Mouse (Mus musculus) kidney, postnatal 14 days (tissue): ENCODE results near the gene Farp1.

Source experiments
- DNase-seq: peaks from one replicate; pipeline ENCODE4 v3.0.0; 2022; ENCODE audit warnings: mixed read lengths

Farp1 gene

DNA sequence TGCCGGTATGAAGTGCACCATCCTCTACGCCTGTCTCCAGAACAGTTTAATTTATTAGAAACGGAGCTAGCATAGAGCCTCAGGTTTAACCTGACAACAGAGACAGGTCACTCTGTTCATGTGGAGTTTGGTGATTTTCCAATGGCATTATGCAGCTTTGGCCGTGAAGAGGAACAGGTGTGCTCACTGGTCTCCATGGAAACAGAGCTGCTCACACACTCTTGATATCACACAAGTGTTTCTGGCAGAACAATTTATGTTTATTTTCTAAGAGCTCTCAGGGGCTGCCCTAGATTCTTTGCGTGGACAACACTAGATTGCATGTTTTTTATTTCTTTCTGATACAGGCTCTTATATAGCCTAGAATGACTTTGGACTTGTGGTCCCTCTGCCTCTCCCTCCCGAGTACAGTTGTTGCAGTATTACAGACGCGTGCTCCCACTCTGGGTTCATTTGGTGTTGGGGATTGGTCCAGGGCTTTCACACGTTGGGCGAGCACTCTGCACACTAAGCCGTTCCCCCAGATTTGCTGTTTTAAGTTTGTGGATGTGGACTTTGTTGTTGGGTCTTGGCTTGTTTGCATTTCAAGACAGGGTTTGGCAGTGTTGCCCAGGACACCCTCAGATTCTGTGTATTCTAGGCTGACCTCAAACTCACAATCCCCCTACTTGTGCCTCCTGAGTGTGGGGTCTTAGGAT lies 113.2 kb downstream of the Farp1 start:
- DNase-seq: no peak

- no peak for DNase-seq
Observed at GRCm38 (mm10) chr14:121149984-121150383, 115.0 kb downstream of the Farp1 start.

DNA sequence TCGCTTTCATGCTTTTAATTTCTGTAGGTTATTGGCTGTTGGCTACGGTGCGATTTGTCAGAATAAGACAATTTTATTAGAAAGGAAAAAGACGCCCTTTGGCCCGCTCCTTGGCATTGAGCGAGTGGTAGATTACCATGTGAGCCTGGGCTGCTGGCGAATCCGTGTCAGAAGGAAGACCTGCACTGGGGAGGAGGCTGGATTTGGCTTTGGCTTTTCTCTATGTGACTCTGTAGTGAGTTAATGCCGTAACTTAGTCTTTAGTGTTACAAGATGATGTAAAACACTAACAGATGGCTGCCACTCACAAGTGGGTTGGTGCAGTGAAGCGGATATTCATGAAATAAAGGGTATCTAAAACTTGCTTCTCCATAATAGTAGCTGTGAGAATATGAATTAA lies 116.8 kb downstream of the Farp1 start:
- DNase-seq: no peak

GRCm38 (mm10) chr14:121152771-121153170 lies 117.8 kb downstream of the Farp1 start:
- peak; percentile 56 for DNase-seq

DNA sequence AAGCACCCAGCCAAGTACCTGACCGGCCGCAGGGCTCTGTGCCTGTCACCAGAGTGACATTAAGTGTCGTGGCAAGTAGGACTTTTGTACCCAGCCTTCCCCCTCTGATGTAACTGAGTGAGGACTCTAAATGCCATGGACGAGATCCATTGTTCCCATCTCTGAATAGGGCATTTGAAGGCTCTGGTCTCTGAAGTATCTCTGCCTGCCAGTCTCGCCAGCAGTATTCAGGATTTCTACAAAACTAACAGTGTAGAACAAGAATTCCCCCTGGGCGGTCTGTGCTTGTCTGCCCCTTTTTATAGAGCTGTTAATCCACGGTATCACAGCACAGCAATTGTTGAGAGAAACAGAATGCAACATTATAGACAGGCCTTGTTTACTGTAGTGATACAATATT lies 118.3 kb downstream of the Farp1 start:
- DNase-seq: no peak

GRCm38 (mm10) chr14:121155173-121155572 lies 120.2 kb downstream of the Farp1 start:
- DNase-seq: no peak

DNA sequence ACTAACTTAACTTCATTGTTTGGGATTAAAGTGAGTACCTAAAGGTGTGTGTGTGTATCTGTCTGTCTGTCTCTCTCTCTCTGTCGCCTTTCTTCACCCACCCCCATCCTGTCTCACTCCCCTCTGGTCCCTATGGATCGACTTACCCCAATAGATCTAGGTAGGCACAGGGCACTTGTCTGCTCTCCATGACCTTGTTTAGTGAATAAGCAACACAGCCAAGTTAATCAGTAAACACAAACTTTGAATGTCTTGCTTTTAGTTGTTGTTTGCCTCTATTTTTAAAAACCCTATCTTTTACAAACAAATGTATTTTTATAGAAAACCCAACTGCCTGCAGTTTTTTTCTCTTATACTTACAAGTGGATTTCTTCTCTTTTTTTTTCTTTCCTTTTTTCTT lies 123.6 kb downstream of the Farp1 start:
- no peak for DNase-seq

- DNase-seq: no peak
Observed at GRCm38 (mm10) chr14:121162822-121163221, 127.8 kb downstream of the Farp1 start.

- peak; percentile 31 for DNase-seq
Observed at GRCm38 (mm10) chr14:121164866-121165265, 129.9 kb downstream of the Farp1 start.

- DNase-seq: no peak
Observed at GRCm38 (mm10) chr14:121165408-121166037, 130.5 kb downstream of the Farp1 start.

GRCm38 (mm10) chr14:121166038-121166436 lies 131.0 kb downstream of the Farp1 start:
- DNase-seq: no peak

DNA sequence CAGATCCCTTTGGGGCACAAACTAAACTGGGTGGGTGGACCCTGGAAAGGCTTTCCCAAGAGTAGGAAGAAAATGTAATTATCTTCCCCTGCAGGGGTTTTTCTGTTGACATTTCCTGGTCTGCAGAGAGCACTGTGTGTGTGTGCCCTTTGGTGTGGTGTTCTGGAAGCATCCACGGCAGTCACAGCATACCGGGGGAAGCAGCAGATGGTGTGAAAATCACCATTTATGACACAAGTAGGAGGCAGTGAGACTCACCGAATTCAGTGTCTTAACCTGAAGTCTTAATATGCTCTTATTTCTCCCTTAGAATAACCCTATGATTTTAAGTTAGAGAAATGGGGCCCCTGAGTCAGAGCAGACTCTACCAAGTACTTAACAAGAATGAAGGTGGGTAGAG lies 133.7 kb downstream of the Farp1 start:
- DNase-seq: no peak

- no peak for DNase-seq
Observed at GRCm38 (mm10) chr14:121170321-121170720, 135.3 kb downstream of the Farp1 start.

DNA sequence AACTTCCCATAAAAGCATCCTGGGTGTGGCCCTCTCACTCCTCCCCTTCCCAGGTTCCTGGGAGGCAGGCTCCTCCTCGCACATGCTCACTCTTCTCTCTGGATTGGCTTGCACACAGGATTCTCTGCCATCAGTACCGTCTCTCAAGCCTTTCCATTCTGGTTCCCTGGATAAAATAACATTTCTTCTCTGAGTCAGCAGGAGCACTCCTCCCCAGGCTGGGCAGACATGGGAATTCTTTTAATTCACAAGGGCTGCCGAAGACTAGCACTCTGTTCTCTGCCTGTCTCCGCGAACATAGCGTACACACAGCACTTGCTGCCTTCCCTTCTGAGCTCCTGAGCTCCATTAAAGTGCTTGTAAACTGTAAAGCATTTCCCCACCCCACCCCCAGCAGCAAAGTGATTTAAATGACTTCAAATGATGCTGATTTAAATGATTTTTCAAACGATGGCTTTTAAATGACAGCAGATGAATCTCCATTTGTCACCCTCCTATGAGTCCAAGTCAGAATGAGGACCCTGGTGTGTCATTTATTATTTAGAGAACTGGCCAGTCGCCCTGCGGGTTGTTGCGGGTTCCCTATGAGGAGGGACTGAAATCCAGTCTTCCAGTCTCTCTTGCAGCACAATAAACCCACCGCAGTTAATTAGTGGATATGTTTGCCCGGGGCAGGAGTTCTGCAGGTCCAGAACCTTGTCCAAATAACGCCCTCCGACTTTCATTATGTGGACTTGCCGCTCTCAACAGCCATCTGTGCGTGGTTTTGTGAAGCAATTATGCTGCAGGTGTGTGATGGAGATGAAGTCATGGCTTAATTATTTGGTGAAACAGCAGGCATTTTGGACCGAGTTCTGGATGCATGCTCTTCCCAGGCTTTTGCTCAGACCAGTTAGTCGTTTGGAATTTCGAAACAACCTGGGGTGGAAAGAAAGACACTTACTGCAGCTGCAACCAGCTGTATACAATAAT lies 137.4 kb downstream of the Farp1 start:
- DNase-seq: no peak

DNA sequence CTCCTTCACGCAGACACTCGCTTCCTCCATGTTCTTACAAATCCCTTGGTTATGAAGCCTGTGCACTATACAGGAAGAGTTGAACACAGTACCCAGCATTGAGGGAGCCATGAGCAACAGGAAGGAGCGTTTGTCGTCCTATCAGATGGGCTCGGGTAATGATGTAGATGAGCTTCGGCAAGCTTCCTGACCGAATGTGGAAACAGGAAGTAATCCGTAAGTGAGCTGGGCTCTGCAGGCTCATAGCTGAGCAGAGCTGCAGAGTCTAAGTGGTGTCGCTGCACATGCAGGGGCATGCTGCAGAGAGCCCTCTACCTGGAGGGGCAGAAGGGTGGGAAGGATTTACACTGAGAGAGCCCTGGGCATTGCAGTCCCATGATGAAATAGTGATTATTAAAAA lies 140.4 kb downstream of the Farp1 start:
- no peak for DNase-seq

GRCm38 (mm10) chr14:121175861-121176260 lies 140.9 kb downstream of the Farp1 start:
- DNase-seq: no peak

GRCm38 (mm10) chr14:121177907-121178306 lies 142.9 kb downstream of the Farp1 start:
- DNase-seq: no peak

DNA sequence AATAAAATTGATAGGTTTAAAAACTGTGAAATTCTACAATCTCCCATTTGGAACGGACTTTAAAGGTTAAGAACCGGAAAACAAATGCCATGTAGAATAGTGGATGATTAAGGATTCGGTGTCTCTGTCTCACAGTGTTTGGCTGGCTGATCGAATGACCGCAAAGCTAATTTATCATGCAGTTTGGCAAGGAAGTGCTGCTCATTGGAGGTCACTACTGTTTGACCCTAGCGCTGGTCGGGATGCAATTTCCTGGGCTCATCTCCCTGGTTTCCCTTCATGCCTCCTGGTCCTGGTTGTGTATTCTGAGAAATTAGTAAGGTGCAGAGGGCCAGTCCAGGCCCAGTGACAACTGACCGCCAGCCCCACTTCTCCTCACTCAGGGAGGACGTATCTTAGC lies 145.6 kb downstream of the Farp1 start:
- peak; percentile 29 for DNase-seq

DNA sequence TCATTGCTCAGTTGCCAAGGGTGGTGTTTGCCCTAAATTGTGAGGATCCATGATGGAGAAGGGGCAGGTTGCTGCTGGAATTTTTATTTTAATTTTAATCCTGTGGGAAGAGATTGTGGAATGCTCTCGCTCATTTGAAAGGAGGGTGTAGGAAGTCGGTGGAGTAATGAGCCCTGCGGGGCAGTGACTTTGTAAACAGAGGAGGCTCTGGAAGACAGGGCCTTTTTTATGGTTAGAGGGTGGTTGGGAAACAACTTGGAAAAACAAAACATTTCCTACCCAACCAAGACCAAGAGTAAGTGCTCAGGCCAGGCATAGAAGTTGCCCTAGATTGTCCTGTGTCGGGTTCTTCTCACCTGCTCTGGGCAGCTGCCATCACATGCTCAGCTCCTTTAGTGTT lies 146.8 kb downstream of the Farp1 start:
- no peak for DNase-seq

DNA sequence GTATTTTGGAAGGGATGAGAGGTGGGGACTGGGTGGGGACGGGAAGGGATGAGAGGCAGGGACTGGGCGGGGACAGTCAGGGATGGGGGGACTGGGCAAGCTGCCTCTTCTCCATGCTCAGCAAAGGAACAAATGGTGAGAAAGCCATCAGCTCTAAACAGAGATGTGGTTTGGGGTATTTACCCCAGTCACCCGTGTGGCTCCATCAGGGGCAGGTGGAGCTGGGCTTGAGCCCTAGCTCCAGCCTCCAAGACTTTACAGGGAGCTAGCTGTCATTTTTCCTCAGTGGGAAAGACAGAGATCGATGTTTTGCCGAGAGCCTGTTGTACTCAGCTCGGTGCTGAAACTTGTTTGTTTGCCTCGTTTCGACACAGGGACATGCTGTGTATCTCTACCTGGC lies 148.0 kb downstream of the Farp1 start:
- no peak for DNase-seq

GRCm38 (mm10) chr14:121183414-121184130 lies 148.6 kb downstream of the Farp1 start:
- no peak for DNase-seq

DNA sequence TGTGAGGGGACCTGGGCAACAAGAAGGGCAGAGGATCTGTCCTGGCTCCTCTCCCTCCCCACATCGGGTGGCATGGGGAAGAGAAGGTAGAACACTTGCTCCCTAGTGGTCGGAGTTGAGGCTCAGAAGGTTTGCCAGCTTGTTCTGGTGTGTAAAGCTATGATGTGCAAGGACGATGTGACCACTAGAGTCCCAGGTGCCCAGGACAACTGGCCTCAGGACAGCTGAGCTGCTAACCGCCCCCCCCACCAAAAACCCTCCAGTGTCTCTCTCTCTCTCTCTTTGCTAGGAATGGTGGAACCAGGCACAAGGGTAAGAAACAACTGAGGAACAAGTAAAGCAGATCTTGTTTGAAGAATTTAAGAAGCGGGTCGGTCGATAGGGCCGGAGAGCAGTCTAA lies 149.4 kb downstream of the Farp1 start:
- DNase-seq: no peak

DNA sequence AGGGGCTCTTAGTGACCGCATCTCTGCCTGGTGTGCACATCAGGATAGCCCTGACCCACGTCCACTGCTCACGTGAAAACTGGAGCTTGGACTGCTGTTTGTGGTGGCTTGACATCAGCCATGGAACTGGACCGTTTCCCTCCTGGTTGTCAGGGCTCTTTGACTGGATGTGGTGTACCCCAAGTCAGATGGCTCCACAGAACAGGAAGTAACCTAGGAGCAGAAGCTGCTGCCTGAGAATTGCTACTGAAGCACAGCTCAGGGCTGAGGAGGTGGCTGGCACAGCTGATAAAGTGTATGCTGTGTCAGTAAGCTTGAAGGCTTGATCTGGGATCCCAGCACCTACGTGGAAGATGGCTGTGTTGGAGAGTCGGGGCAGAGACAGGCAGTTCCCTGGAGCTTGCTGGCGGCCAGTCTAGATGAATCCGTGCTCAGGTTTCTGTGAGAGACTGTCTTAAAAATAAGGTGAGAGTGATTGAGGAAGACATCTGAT lies 151.4 kb downstream of the Farp1 start:
- DNase-seq: no peak
